10 mouse cellular contexts compared by ENCODE assay signal in the genomic region with DNA sequence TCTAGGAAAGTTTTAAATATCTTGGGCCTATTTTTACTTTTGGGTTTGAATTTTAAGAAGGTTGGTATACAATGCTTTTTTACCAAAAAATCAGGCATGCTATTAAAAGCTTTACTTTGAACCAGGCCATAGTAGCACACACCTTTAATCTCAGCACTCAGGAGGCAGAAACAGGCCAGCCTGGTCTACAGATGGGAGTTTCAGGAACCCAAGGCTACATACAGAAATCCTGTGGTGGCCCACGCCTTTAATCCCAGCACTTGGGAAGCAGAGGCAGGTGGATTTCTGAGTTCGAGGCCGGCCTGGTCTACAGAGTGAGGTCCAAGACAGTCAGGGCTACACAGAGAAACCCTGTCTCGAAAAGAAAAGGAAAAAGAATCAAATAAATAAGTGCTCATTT. TPM values are rescaled to one million over a fixed set of nuclear protein-coding genes. Genes with fewer than 3 reads are reported as not detected.
A peak's percentile ranks its signal among the peaks of the same experiment; 100 is the strongest.
DNase-seq lines count a peak whose midpoint lies in the region; ATAC-seq and TF ChIP-seq lines count a peak whose summit lies in the region.
"Had no signal": no experiment of that assay in that cellular context is flagged by ENCODE, and none has a peak within 500 bp of the region (broad histone marks: within the 10 kb centered on the region; RNA-seq: fewer than 3 reads in every experiment).

No protein-coding gene starts in this region.

- TF ChIP-seq CTCF in bone marrow macrophage, adult 2 months (IDR thresholded peaks at IDR 0.05; ENCODE audit: low read depth, low read length): no peak

- H3K9me3 ChIP-seq in kidney, embryonic 16.5 days (ENCODE audit: low read length): no peaks in the 10 kb centered on the region
- H3K9me3 ChIP-seq in hindbrain, embryonic 11.5 days (ENCODE audit: control insufficient read depth, low read length): no peaks in the 10 kb centered on the region

- no peak for TF ChIP-seq POLR2A in bone marrow macrophage, adult 2 months (IDR thresholded peaks at IDR 0.05; ENCODE audit: borderline replicate concordance, low read depth, low read length)

- H3K27me3 ChIP-seq in kidney, embryonic 16.5 days (ENCODE audit: insufficient read depth, low read length): no peaks in the 10 kb centered on the region
- H3K27me3 ChIP-seq in hindbrain, embryonic 11.5 days (ENCODE audit: control insufficient read depth, insufficient read depth, low read length): no peaks in the 10 kb centered on the region
- H3K27me3 ChIP-seq: Patski had no signal

- H3K4me2 ChIP-seq in kidney, embryonic 16.5 days (replicated peaks; ENCODE audit: low read depth, low read length): 0 out of 2 replicates have a peak overlapping the region, but pooled peaks have one; percentile 50
- H3K4me2 ChIP-seq in hindbrain, embryonic 11.5 days (replicated peaks; ENCODE audit: low read depth, low read length): no peak overlapping the region

- H3K4me3 ChIP-seq in kidney, embryonic 16.5 days (ENCODE audit: low read length): no peak overlapping the region
- no peak overlapping the region for H3K4me3 ChIP-seq in bone marrow macrophage, adult 2 months (ENCODE audit: insufficient read depth, low read length)
- no peak overlapping the region for H3K4me3 ChIP-seq in hindbrain, embryonic 11.5 days (ENCODE audit: low read depth, low read length)
- H3K4me3 ChIP-seq in macrophage (ENCODE audit: inconsistent target): no peak overlapping the region

- peak overlapping the region; percentile 26 for H3K9ac ChIP-seq in kidney, embryonic 16.5 days (replicated peaks; ENCODE audit: low read length)
- no peak overlapping the region for H3K9ac ChIP-seq in hindbrain, embryonic 11.5 days (ENCODE audit: low read depth, low read length)

- no peak for ATAC-seq in kidney, embryonic 16.5 days (ENCODE audit: low FRiP score, low TSS enrichment)
- ATAC-seq in hindbrain, embryonic 11.5 days (ENCODE audit: low FRiP score): no peak
- ATAC-seq: Patski had no signal

- H3K79me2 ChIP-seq in macrophage (ENCODE audit: inconsistent target): no peaks in the 10 kb centered on the region; the same call in 1 of the 2 replicates

- peak overlapping the region; percentile 97 for H3K27ac ChIP-seq in kidney, embryonic 16.5 days (ENCODE audit: low read length)
- 0 out of 2 replicates have a peak overlapping the region, but pooled peaks have one; percentile 24 for H3K27ac ChIP-seq in bone marrow macrophage, adult 2 months (ENCODE audit: insufficient read depth, low read depth, low read length)
- H3K27ac ChIP-seq in hindbrain, embryonic 11.5 days (ENCODE audit: low read depth, low read length): peak overlapping the region; percentile 85
- peak overlapping the region; percentile 88 for H3K27ac ChIP-seq in macrophage

- H3K4me1 ChIP-seq in kidney, embryonic 16.5 days (ENCODE audit: insufficient read depth, low read length): peaks cover 24% of the 10 kb centered on the region
- peaks cover 20% of the 10 kb centered on the region for H3K4me1 ChIP-seq in bone marrow macrophage, adult 2 months (ENCODE audit: control insufficient read depth, insufficient read depth, low read length)
- 0 out of 2 replicates have a peak, but pooled peaks cover 2% of the 10 kb centered on the region for H3K4me1 ChIP-seq in hindbrain, embryonic 11.5 days (replicated peaks; ENCODE audit: control insufficient read depth, insufficient read depth, low read length)

- WGBS in kidney, embryonic 16.5 days: 76% methylated on average over 4 of the region's 4 CpGs
- 83% methylated on average over 4 of the region's 4 CpGs for WGBS in hindbrain, embryonic 11.5 days
- 72% methylated on average over 4 of the region's 4 CpGs for WGBS in macrophage (ENCODE audit: missing documents)

- DNase-seq in kidney, adult 9 months: no peak
- no peak for DNase-seq in hindbrain, embryonic 11.5 days (ENCODE audit: low spot score)
- no peak for DNase-seq in thymus, adult 18-20 months
- no peak for DNase-seq in ovary, postnatal 36 days (ENCODE audit: low spot score)
- no peak for DNase-seq in left cerebral cortex, adult 9 months (ENCODE audit: low spot score in 2 of 2)
- DNase-seq: kidney, adult 18-20 months had no signal

- no peaks in the 10 kb centered on the region for H3K36me3 ChIP-seq in kidney, embryonic 16.5 days (ENCODE audit: insufficient read depth, low read length)
- H3K36me3 ChIP-seq in hindbrain, embryonic 11.5 days (ENCODE audit: control insufficient read depth, insufficient read depth, low read length): no peaks in the 10 kb centered on the region
- no peaks in the 10 kb centered on the region for H3K36me3 ChIP-seq in macrophage (ENCODE audit: inconsistent target)

RNA-seq across cellular contexts. Expression of gene Hist2h3b, which starts 0.9 kb away (rescaled TPM):
- 35.4 and 45.1 TPM in 2 replicates for polyA plus RNA-seq in kidney, embryonic 16.5 days (2015; fragmentation: Nextera tagmentation; extraction: Ambion mirVana)
- polyA plus RNA-seq in bone marrow macrophage, adult 2 months (2012; ENCODE audit: insufficient read depth, insufficient read length, missing spikeins): 4.8 and 5.0 TPM in 2 replicates
- polyA plus RNA-seq in hindbrain, embryonic 11.5 days (2014; fragmentation: Nextera tagmentation; extraction: Ambion mirVana): 61.9 and 71.6 TPM in 2 replicates
- total RNA-seq in macrophage (2018; cell fraction: chromatin; rRNA removed): 10 to 100 TPM in 13 of 26 experiments, 1 to 10 TPM in 10, not detected in 3; 1.8 to 70.3 (median 11.4) TPM
- 100 to 1,000 TPM in 2 of 26 experiments, 10 to 100 TPM in 23, 1 to 10 TPM in 1; 3.3 to 121 (median 38.4) TPM for total RNA-seq in macrophage (2018; cell fraction: cytosol; rRNA removed)
- total RNA-seq in macrophage (2018; cell fraction: nucleus; rRNA removed): 10 to 100 TPM in 16 of 26 experiments, 1 to 10 TPM in 10; 2.0 to 65.6 (median 12.7) TPM
- not detected in 3 replicates for polyA plus RNA-seq in macrophage (2018)

RNA-seq across cellular contexts. Expression of gene Hist2h2bb, which starts 2.0 kb away (rescaled TPM):
- 14.8 TPM in 2 replicates for polyA plus RNA-seq in kidney, embryonic 16.5 days (2015; fragmentation: Nextera tagmentation; extraction: Ambion mirVana)
- 3.1 and 3.6 TPM in 2 replicates for polyA plus RNA-seq in bone marrow macrophage, adult 2 months (2012; ENCODE audit: insufficient read depth, insufficient read length, missing spikeins)
- polyA plus RNA-seq in hindbrain, embryonic 11.5 days (2014; fragmentation: Nextera tagmentation; extraction: Ambion mirVana): 15.2 and 16.9 TPM in 2 replicates
- total RNA-seq in macrophage (2018; cell fraction: chromatin; rRNA removed): 10 to 100 TPM in 12 of 26 experiments, 1 to 10 TPM in 4, not detected in 10; 4.5 to 55.2 (median 15.6) TPM
- total RNA-seq in macrophage (2018; cell fraction: cytosol; rRNA removed): 10 to 100 TPM in 25 of 26 experiments, 1 to 10 TPM in 1; 4.5 to 64.0 (median 22.6) TPM
- total RNA-seq in macrophage (2018; cell fraction: nucleus; rRNA removed): 10 to 100 TPM in 12 of 26 experiments, 1 to 10 TPM in 11, not detected in 3; 3.3 to 98.4 (median 11.5) TPM
- polyA plus RNA-seq in macrophage (2018): not detected in 3 replicates

RNA-seq across cellular contexts. Expression of gene Hist2h4, which starts 4.4 kb away (rescaled TPM):
- polyA plus RNA-seq in kidney, embryonic 16.5 days (2015; fragmentation: Nextera tagmentation; extraction: Ambion mirVana): 8.0 and 10.8 TPM in 2 replicates
- polyA plus RNA-seq in bone marrow macrophage, adult 2 months (2012; ENCODE audit: insufficient read depth, insufficient read length, missing spikeins): 1.9 and 3.1 TPM in 2 replicates
- polyA plus RNA-seq in hindbrain, embryonic 11.5 days (2014; fragmentation: Nextera tagmentation; extraction: Ambion mirVana): 4.2 and 5.8 TPM in 2 replicates
- total RNA-seq in macrophage (2018; cell fraction: chromatin; rRNA removed): 10 to 100 TPM in 7 of 26 experiments, 1 to 10 TPM in 19; 1.6 to 32.3 (median 3.5) TPM
- total RNA-seq in macrophage (2018; cell fraction: cytosol; rRNA removed): 10 to 100 TPM in 8 of 26 experiments, 1 to 10 TPM in 18; 2.0 to 18.5 (median 6.1) TPM
- 10 to 100 TPM in 10 of 26 experiments, 1 to 10 TPM in 16; 2.0 to 52.7 (median 8.6) TPM for total RNA-seq in macrophage (2018; cell fraction: nucleus; rRNA removed)
- polyA plus RNA-seq in macrophage (2018): 0.30 to 0.62 TPM in 2 of 3 replicates, not detected in the other

RNA-seq across cellular contexts. Expression of gene Hist2h3c1, which starts 21.1 kb away (rescaled TPM):
- polyA plus RNA-seq in kidney, embryonic 16.5 days (2015; fragmentation: Nextera tagmentation; extraction: Ambion mirVana): 0.24 and 1.1 TPM in 2 replicates
- 4.9 and 7.4 TPM in 2 replicates for polyA plus RNA-seq in bone marrow macrophage, adult 2 months (2012; ENCODE audit: insufficient read depth, insufficient read length, missing spikeins)
- 0.64 and 0.90 TPM in 2 replicates for polyA plus RNA-seq in hindbrain, embryonic 11.5 days (2014; fragmentation: Nextera tagmentation; extraction: Ambion mirVana)
- total RNA-seq in macrophage (2018; cell fraction: chromatin; rRNA removed): not detected
- 10 to 100 TPM in 4 of 26 experiments, 1 to 10 TPM in 20, under 1 TPM in 2; 0.26 to 13.9 (median 5.0) TPM for total RNA-seq in macrophage (2018; cell fraction: cytosol; rRNA removed)
- total RNA-seq in macrophage (2018; cell fraction: nucleus; rRNA removed): 1 to 10 TPM in 4 of 26 experiments, under 1 TPM in 2, not detected in 20; 0.60 to 8.0 (median 2.2) TPM
- 1.7 to 8.5 TPM (median 4.8 TPM) in 3 replicates for polyA plus RNA-seq in macrophage (2018)
- polyA plus RNA-seq: Patski had no signal

RNA-seq across cellular contexts. Expression of gene Hist2h2aa1, which starts 22.2 kb away (rescaled TPM):
- polyA plus RNA-seq in kidney, embryonic 16.5 days (2015; fragmentation: Nextera tagmentation; extraction: Ambion mirVana): 12.9 and 14.2 TPM in 2 replicates
- not detected in 2 replicates for polyA plus RNA-seq in bone marrow macrophage, adult 2 months (2012; ENCODE audit: insufficient read depth, insufficient read length, missing spikeins)
- 11.8 and 14.6 TPM in 2 replicates for polyA plus RNA-seq in hindbrain, embryonic 11.5 days (2014; fragmentation: Nextera tagmentation; extraction: Ambion mirVana)
- 10 to 100 TPM in 9 of 26 experiments, 1 to 10 TPM in 12, not detected in 5; 2.2 to 49.3 (median 9.8) TPM for total RNA-seq in macrophage (2018; cell fraction: chromatin; rRNA removed)
- 100 to 1,000 TPM in 4 of 26 experiments, 10 to 100 TPM in 22; 24.8 to 148 (median 55.9) TPM for total RNA-seq in macrophage (2018; cell fraction: cytosol; rRNA removed)
- total RNA-seq in macrophage (2018; cell fraction: nucleus; rRNA removed): 10 to 100 TPM in 20 of 26 experiments, 1 to 10 TPM in 5, not detected in 1; 2.6 to 72.1 (median 24.1) TPM
- 24.8 to 42.2 TPM (median 31.8 TPM) in 3 replicates for polyA plus RNA-seq in macrophage (2018)

Comparison
In these comparisons a context has a peak if more than half of its experiments do, and no peak if none do; other contexts are left out.
1. H3K27ac ChIP-seq: peak in every context shown above with its lines; median percentile 97 in kidney, embryonic 16.5 days; 88 in macrophage; 85 in hindbrain, embryonic 11.5 days; 24 in bone marrow macrophage, adult 2 months.